Mouse (Mus musculus): ENCODE results near the gene Syt12. TPM values are rescaled to one million over a fixed set of nuclear protein-coding genes. Genes with fewer than 3 reads are reported as not detected.
"Not testable (repeated sequence)": the region's sequence is repeated elsewhere in the genome, so short reads cannot be mapped to it uniquely, and the experiment has no call there.

Gene Syt12
- total and polyA plus RNA-seq, 3 experiments: not detected

DNA sequence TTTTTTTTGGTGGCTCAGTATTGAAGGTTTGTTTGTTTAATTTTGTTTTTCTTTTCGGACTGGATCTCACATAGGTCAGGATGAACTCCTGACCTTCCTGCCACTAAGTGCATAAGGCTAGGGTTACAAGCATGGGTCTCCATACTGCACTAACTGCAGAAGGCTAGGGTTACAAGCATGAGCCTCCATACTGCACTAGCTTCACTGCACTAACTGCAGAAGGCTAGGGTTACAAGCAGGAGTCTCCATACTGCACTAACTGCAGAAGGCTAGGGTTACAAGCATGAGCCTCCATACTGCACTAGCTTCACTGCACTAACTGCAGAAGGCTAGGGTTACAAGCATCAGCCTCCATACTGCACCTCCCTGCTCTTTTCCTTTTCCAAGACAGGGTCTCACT lies 23.2 kb downstream of the Syt12 start:
- not testable (repeated sequence) for DNase-seq (ENCODE audit: low read depth, low spot score); H3K9ac ChIP-seq (ENCODE audit: control insufficient read depth, low read depth, low read length, poor library complexity, severe bottlenecking); H3K4me1 ChIP-seq (ENCODE audit: control insufficient read depth in 1 of 2, insufficient read depth in 2 of 2, low read length in 2 of 2); H3K27ac ChIP-seq (ENCODE audit: control insufficient read depth, low read depth, low read length); H3K36me3 ChIP-seq (ENCODE audit: control insufficient read depth in 1 of 2, insufficient read depth in 2 of 2, low read length in 2 of 2); H3K9me3 ChIP-seq (replicated peaks; ENCODE audit: insufficient read depth, low read length); H3K27me3 ChIP-seq (ENCODE audit: control insufficient read depth in 1 of 2, insufficient read depth in 2 of 2, low read length in 2 of 2); H3K4me3 ChIP-seq (ENCODE audit: control insufficient read depth in 1 of 2, insufficient read depth in 1 of 2, low read depth in 2 of 2, low read length in 2 of 2); H3K79me2 ChIP-seq (ENCODE audit: control insufficient read depth, insufficient read depth, low read length, poor library complexity)

DNA sequence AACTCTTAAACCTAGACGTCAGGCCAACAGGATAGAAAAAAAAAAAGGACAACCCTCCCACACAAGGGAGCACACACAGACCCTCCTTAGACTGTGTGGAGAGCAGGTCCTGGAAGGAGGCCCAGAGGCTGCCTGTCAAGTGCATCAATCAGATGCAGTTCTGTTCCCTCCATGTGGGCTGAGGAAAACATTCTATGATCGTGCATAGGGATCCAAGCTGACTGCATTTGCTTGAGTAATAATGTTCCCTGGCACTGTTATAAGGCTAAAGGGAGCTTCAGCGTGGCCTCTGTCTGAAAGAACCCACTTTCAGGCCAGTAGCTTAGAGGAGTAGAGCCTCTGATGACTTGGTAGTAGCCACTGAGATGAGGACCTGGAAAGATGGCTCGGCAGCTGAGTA lies 24.7 kb downstream of the Syt12 start:
- Histone ChIP-seq H3K36me3 (ENCODE audit: control insufficient read depth in 1 of 2, insufficient read depth in 2 of 2, low read length in 2 of 2) (no peaks in the 10 kb centered on the region), H3K27me3 (ENCODE audit: control insufficient read depth in 1 of 2, insufficient read depth in 2 of 2, low read length in 2 of 2) (peaks cover 4 to 7% of the 10 kb centered on the region in 2 experiments), H3K27ac (ENCODE audit: control insufficient read depth, low read depth, low read length) (no peak overlapping the region), H3K9ac (ENCODE audit: control insufficient read depth, low read depth, low read length, poor library complexity, severe bottlenecking) (no peak overlapping the region), H3K9me3 (replicated peaks; ENCODE audit: insufficient read depth, low read length) (no peaks in the 10 kb centered on the region), H3K79me2 (ENCODE audit: control insufficient read depth, insufficient read depth, low read length, poor library complexity) (no peaks in the 10 kb centered on the region), H3K4me1 (ENCODE audit: control insufficient read depth in 1 of 2, insufficient read depth in 2 of 2, low read length in 2 of 2) (0 out of 4 replicates have a peak, but pooled peaks cover 0 to 3% of the 10 kb centered on the region in 2 experiments), H3K4me3 (ENCODE audit: control insufficient read depth in 1 of 2, insufficient read depth in 1 of 2, low read depth in 2 of 2, low read length in 2 of 2) (no peak overlapping the region)
- no peak for DNase-seq (ENCODE audit: low read depth, low spot score)
- no peak for TF ChIP-seq NRF1 (IDR thresholded peaks at IDR 0.05; ENCODE audit: insufficient read depth, low read depth, low read length, poor library complexity, severe bottlenecking)
- no peak for TF ChIP-seq UBTF (IDR thresholded peaks at IDR 0.05; ENCODE audit: borderline replicate concordance, insufficient read depth, low read depth, low read length)
- no peak for TF ChIP-seq MEF2A (IDR thresholded peaks at IDR 0.05; ENCODE audit: extremely low read depth, insufficient replicate concordance, low read depth, low read length, poor library complexity, severe bottlenecking)
- TF ChIP-seq POLR2AphosphoS5 (IDR thresholded peaks at IDR 0.05; ENCODE audit: borderline replicate concordance, low read depth, low read length): no peak
- no peak for TF ChIP-seq USF1 (IDR thresholded peaks at IDR 0.05; ENCODE audit: low read depth, low read length)
- no peak for TF ChIP-seq ZMIZ1 (IDR thresholded peaks at IDR 0.05; ENCODE audit: low read depth, low read length)
- TF ChIP-seq TAL1 (IDR thresholded peaks at IDR 0.05; ENCODE audit: low read length): no peak

DNA sequence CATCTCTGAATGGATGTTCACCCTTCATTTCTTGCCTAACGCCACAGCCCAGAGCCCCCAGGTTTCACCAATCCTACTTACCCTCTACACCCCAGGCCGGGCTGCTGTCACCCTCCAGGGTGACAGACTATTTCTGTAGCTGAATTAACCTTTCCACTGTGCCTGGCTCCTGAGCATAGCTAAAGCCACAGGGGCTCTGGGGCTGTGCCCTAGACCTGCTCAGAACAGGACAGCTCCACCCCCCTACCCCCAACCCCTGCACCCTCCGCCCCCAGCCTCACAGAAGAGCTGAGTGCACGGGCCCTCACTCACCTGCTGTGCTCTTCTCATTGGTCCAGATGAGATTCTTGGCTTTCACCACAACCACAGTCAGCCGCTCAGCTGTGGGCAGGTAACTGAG lies 25.3 kb downstream of the Syt12 start:
- Histone ChIP-seq H3K4me1 (ENCODE audit: control insufficient read depth in 1 of 2, insufficient read depth in 2 of 2, low read length in 2 of 2) (0 out of 4 replicates have a peak, but pooled peaks cover 0 to 3% of the 10 kb centered on the region in 2 experiments), H3K36me3 (ENCODE audit: control insufficient read depth in 1 of 2, insufficient read depth in 2 of 2, low read length in 2 of 2) (no peaks in the 10 kb centered on the region), H3K27ac (ENCODE audit: control insufficient read depth, low read depth, low read length) (no peak overlapping the region), H3K79me2 (ENCODE audit: control insufficient read depth, insufficient read depth, low read length, poor library complexity) (no peaks in the 10 kb centered on the region), H3K27me3 (ENCODE audit: control insufficient read depth in 1 of 2, insufficient read depth in 2 of 2, low read length in 2 of 2) (peaks cover 4 to 7% of the 10 kb centered on the region in 2 experiments), H3K4me3 (ENCODE audit: control insufficient read depth in 1 of 2, insufficient read depth in 1 of 2, low read depth in 2 of 2, low read length in 2 of 2) (no peak overlapping the region), H3K9ac (ENCODE audit: control insufficient read depth, low read depth, low read length, poor library complexity, severe bottlenecking) (no peak overlapping the region), H3K9me3 (replicated peaks; ENCODE audit: insufficient read depth, low read length) (no peaks in the 10 kb centered on the region)
- no peak for DNase-seq (ENCODE audit: low read depth, low spot score)
- TF ChIP-seq USF2 (IDR thresholded peaks at IDR 0.05; ENCODE audit: borderline replicate concordance in 1 of 2, insufficient read depth in 1 of 2, low read depth in 1 of 2, low read length in 2 of 2): no peak
- no peak for TF ChIP-seq GABPA (IDR thresholded peaks at IDR 0.05; ENCODE audit: low read depth, low read length)
- TF ChIP-seq POLR2AphosphoS5 (IDR thresholded peaks at IDR 0.05; ENCODE audit: borderline replicate concordance, low read depth, low read length): no peak
- no peak for TF ChIP-seq ETS1 (IDR thresholded peaks at IDR 0.05; ENCODE audit: low read depth, low read length)
- no peak for TF ChIP-seq MYB (IDR thresholded peaks at IDR 0.05; ENCODE audit: low read depth, low read length)
- TF ChIP-seq MAX (IDR thresholded peaks at IDR 0.05; ENCODE audit: low read length): no peak
- no peak for TF ChIP-seq EP300 (IDR thresholded peaks at IDR 0.05; ENCODE audit: low read depth in 1 of 2, low read length in 2 of 2)
